Mouse (Mus musculus) gastrocnemius, postnatal 25 days (tissue): ENCODE measurements around the gene Ppp4r3a. TPM values are rescaled to one million over a fixed set of nuclear protein-coding genes. Genes with fewer than 3 reads are reported as not detected.

Experiments used
- DNase-seq: peaks from one replicate; pipeline ENCODE4 v3.0.0; 2022
- total RNA-seq, 2 experiments: library from RNA; stranded (reverse); gene quantifications; 1 replicate in 1 of 2; 2 replicates in 1 of 2; pipeline ENCODE4 v1.2.3; 2021

The Ppp4r3a gene
- total RNA-seq, 2 experiments from 2014 or later, result 14.2 to 14.4 TPM

- DNase-seq, result no peak
These were observed 70.3 kb downstream of the Ppp4r3a start for GRCm38 (mm10) chr12:101013078-101013665.

- DNase-seq, result no peak
These were observed 71.1 kb downstream of the Ppp4r3a start for GRCm38 (mm10) chr12:101012197-101013077.

- no peak for DNase-seq
These were observed 72.5 kb downstream of the Ppp4r3a start for GRCm38 (mm10) chr12:101011017-101011416.

GRCm38 (mm10) chr12:101010148-101010920 lies 73.2 kb downstream of the Ppp4r3a start:
- peak; percentile 83 for DNase-seq

GRCm38 (mm10) chr12:101009225-101009624 lies 74.3 kb downstream of the Ppp4r3a start:
- DNase-seq, result no peak

GRCm38 (mm10) chr12:101008648-101009047 lies 74.9 kb downstream of the Ppp4r3a start:
- DNase-seq, result no peak

GRCm38 (mm10) chr12:101007968-101008481 lies 75.5 kb downstream of the Ppp4r3a start:
- DNase-seq, result peak; percentile 87

- DNase-seq, result no peak
These were observed 76.1 kb downstream of the Ppp4r3a start for GRCm38 (mm10) chr12:101007427-101007826.

- DNase-seq, result peak; percentile 59
These were observed 77.7 kb downstream of the Ppp4r3a start for GRCm38 (mm10) chr12:101005665-101006420.

GRCm38 (mm10) chr12:101004982-101005381 lies 78.5 kb downstream of the Ppp4r3a start:
- no peak for DNase-seq

GRCm38 (mm10) chr12:101002801-101003513 lies 80.5 kb downstream of the Ppp4r3a start:
- DNase-seq, result no peak

GRCm38 (mm10) chr12:100999061-100999954 lies 84.2 kb downstream of the Ppp4r3a start:
- DNase-seq, result no peak

GRCm38 (mm10) chr12:100998564-100998962 lies 84.9 kb downstream of the Ppp4r3a start:
- no peak for DNase-seq

GRCm38 (mm10) chr12:100997830-100998563 lies 85.5 kb downstream of the Ppp4r3a start:
- DNase-seq, result no peak

- DNase-seq, result no peak
These were observed 87.1 kb downstream of the Ppp4r3a start for GRCm38 (mm10) chr12:100996378-100996898.

GRCm38 (mm10) chr12:100995607-100996377 lies 87.7 kb downstream of the Ppp4r3a start:
- no peak for DNase-seq

GRCm38 (mm10) chr12:100994140-100995015 lies 89.1 kb downstream of the Ppp4r3a start:
- no peak for DNase-seq
